Mouse (Mus musculus) hematopoietic stem cell, adult 5-6 weeks (primary cell): Measurements from ENCODE around the gene Ms4a8a. TPM values are rescaled to one million over a fixed set of nuclear protein-coding genes. Genes with fewer than 3 reads are reported as not detected.
A peak's percentile ranks its signal among the peaks of the same experiment; 100 is the strongest.

ENCODE experiments used
- ATAC-seq, 2 experiments: fragments of 125-278 bp in 1 of 2; replicated peaks in 1 of 2; 2 replicates each; pipeline ENCODE4 v1.8.0; 2016 to 2017; ENCODE audit warnings: inconsistent platforms in 2 of 2, mild to moderate bottlenecking in 2 of 2, moderate number of reproducible peaks in 2 of 2, low read depth in 1 of 2, moderate TSS enrichment in 1 of 2; ENCODE audit not compliant: low FRiP score in 2 of 2, poor library complexity in 2 of 2, severe bottlenecking in 2 of 2, insufficient read depth in 1 of 2, low TSS enrichment in 1 of 2
- total RNA-seq: library from RNA; stranded (forward); fragments of 172-1452, 232-1000 nt; gene quantifications from 2 replicates; pipeline ENCODE4 v1.2.3, GENCODE M21; 2017

Gene Ms4a8a
- total RNA-seq, 1 experiment from 2014 or later = 0.55 TPM

- ATAC-seq = peak; percentile 93 to 95
Measured at GRCm38 (mm10) chr19:11044996-11045711, 35.7 kb downstream of the Ms4a8a start.

- ATAC-seq = peak in 1 of 2 experiments; percentile 22; a peak in 1 of 4 replicates
Measured at GRCm38 (mm10) chr19:11044671-11044995, 36.3 kb downstream of the Ms4a8a start.

- no peak for ATAC-seq
Measured at GRCm38 (mm10) chr19:11037570-11037969, 43.3 kb downstream of the Ms4a8a start.

- ATAC-seq = no peak
Measured at GRCm38 (mm10) chr19:11022382-11022781, 58.5 kb downstream of the Ms4a8a start.

- ATAC-seq = no peak
Measured at GRCm38 (mm10) chr19:11017891-11018290, 63.0 kb downstream of the Ms4a8a start, which contains the start of gene Ms4a18. Gene Ms4a18 (minus strand): TSS chr19:11018031.

Other genes starting within 250 kb of the Ms4a8a start
- 0.94 and 9.2 TPM in 2 replicates for gene Slc15a3, start 241.4 kb downstream of the Ms4a8a start, total RNA-seq
- gene Tmem132a, start 211.2 kb downstream of the Ms4a8a start, total RNA-seq = 0.40 and 4.1 TPM in 2 replicates
- gene Tmem109, start 199.1 kb downstream of the Ms4a8a start, total RNA-seq = 17.5 and 20.7 TPM in 2 replicates
- 109 and 145 TPM in 2 replicates for gene Prpf19, start 185.9 kb downstream of the Ms4a8a start, total RNA-seq
- not detected in 2 replicates for gene Zp1, start 160.5 kb downstream of the Ms4a8a start, total RNA-seq
- gene Ptgdr2, start 143.9 kb downstream of the Ms4a8a start, total RNA-seq = 0.10 and 0.75 TPM in 2 replicates
- gene Ccdc86, start 131.8 kb downstream of the Ms4a8a start, total RNA-seq = 20.8 and 23.7 TPM in 2 replicates
- gene Ms4a10, start 106.4 kb downstream of the Ms4a8a start, total RNA-seq = not detected in 2 replicates
- not detected in 2 replicates for gene Ms4a15, start 87.9 kb downstream of the Ms4a8a start, total RNA-seq
- not detected in 2 replicates for gene Ms4a18, start 63.1 kb downstream of the Ms4a8a start, total RNA-seq
- gene 1700017D01Rik, start 49.8 kb upstream of the Ms4a8a start, total RNA-seq = not detected in 2 replicates
- gene 1700025F22Rik, start 84.2 kb upstream of the Ms4a8a start, total RNA-seq = not detected in 2 replicates
- not detected in 2 replicates for gene Ms4a13, start 115.6 kb upstream of the Ms4a8a start, total RNA-seq
- gene Ms4a12, start 151.3 kb upstream of the Ms4a8a start, total RNA-seq = not detected in 2 replicates
- gene Ms4a1, start 185.1 kb upstream of the Ms4a8a start, total RNA-seq = 0.38 TPM in 1 of 2 replicates, not detected in the other
- gene Ms4a5, start 202.8 kb upstream of the Ms4a8a start, total RNA-seq = not detected in 2 replicates
- not detected in 2 replicates for gene Ms4a14, start 233.4 kb upstream of the Ms4a8a start, total RNA-seq